Mouse (Mus musculus): Measurements from ENCODE around the gene Dner. TPM values are rescaled to one million over a fixed set of nuclear protein-coding genes. Genes with fewer than 3 reads are reported as not detected.
A peak's percentile ranks its signal among the peaks of the same experiment; 100 is the strongest.

The Dner gene
- polyA plus RNA-seq, 1 experiment from 2014 or later, result 0.89 TPM

DNA sequence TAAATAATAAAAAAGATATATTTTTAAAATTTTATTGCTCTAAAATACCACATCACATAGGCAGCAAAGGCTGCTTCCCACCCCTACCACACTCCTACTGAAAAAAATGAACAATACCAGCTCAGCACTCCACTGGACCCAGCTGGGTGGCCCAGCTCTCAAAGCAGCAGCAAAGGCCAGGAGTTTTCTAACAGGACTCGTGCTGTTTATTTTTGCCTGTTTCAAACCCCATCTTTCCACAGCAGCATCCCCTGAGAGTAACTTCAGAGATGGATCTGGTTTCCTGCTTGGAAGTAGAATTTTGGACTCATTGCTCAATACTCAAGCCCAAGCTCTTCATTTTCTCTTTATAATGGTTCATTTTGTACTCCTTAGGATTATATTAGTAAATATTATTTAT, 263.7 kb downstream of the Dner start:
- TF ChIP-seq CTCF (IDR thresholded peaks at IDR 0.05; ENCODE audit: low read depth), result no peak
- H3K9me3 ChIP-seq (ENCODE audit: low read depth, low read length), result no peaks in the 10 kb centered on the region
- no peak overlapping the region for H3K27ac ChIP-seq (ENCODE audit: low read depth)
- WGBS, result 65% methylated on average over 1 of the region's 1 CpGs
- DNase-seq (no peak), ATAC-seq (ENCODE audit: insufficient read depth) (no peak)
- H3K4me2 ChIP-seq, result no peak overlapping the region
- no peak overlapping the region for H3K4me3 ChIP-seq (ENCODE audit: low read depth, low read length)
- no peak overlapping the region for H3K9ac ChIP-seq
- no peaks in the 10 kb centered on the region for H3K36me3 ChIP-seq (ENCODE audit: insufficient read depth)
- H3K4me1 ChIP-seq (ENCODE audit: insufficient read depth), result no peaks in the 10 kb centered on the region
- no peaks in the 10 kb centered on the region for H3K27me3 ChIP-seq (ENCODE audit: insufficient read depth, low read length)

DNA sequence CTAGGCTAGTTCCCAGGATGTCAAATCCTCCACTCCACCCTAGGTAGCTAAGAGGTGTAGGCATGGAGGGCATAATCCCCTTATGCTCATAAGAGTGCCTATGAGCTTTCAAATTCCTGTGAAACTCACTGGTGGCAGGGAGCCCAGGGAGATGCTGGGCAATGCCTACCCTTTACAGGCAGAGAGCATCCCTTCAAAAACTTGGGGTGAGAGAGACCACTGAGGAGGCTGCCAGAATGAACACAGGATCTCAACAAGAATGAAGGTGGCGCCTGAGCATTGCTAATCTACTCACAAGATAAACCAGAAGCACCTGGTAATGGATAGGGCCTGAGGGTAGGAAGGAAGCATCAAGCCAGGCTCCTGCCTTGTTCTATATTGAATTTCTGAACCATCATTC, 267.7 kb downstream of the Dner start:
- TF ChIP-seq CTCF (IDR thresholded peaks at IDR 0.05; ENCODE audit: low read depth), result no peak
- Histone ChIP-seq H3K9ac (no peak overlapping the region), H3K4me1 (ENCODE audit: insufficient read depth) (no peaks in the 10 kb centered on the region), H3K4me3 (ENCODE audit: low read depth, low read length) (no peak overlapping the region), H3K9me3 (ENCODE audit: low read depth, low read length) (no peaks in the 10 kb centered on the region), H3K4me2 (no peak overlapping the region), H3K36me3 (ENCODE audit: insufficient read depth) (no peaks in the 10 kb centered on the region), H3K27me3 (ENCODE audit: insufficient read depth, low read length) (no peaks in the 10 kb centered on the region), H3K27ac (ENCODE audit: low read depth) (no peak overlapping the region)
- WGBS, result 55% methylated on average over 1 of the region's 1 CpGs
- DNase-seq, result no peak
- no peak for ATAC-seq (ENCODE audit: insufficient read depth)

DNA sequence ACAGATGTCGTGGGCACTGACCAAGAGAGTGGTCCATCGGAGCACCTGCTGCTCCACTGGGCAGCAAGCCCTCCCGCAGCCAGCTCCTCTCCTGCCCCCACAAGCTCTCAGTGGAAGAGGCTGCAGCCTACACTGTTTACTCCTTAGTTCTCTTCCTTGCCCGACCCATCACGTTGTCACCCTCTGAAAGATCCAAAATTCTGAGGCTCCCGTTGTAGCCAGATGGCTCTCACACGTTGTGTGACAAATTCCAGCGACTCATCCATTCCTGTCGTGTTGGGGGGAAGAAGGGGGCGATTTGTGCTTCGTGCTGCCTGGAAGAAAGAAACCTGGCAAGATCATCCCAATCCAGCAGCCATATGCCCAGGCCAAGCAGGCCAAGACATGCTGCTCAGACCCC, 268.3 kb downstream of the Dner start:
- Histone ChIP-seq H3K4me2 (no peak overlapping the region), H3K27me3 (ENCODE audit: insufficient read depth, low read length) (no peaks in the 10 kb centered on the region), H3K4me3 (ENCODE audit: low read depth, low read length) (no peak overlapping the region), H3K4me1 (ENCODE audit: insufficient read depth) (no peaks in the 10 kb centered on the region), H3K27ac (ENCODE audit: low read depth) (no peak overlapping the region), H3K9ac (no peak overlapping the region), H3K9me3 (ENCODE audit: low read depth, low read length) (no peaks in the 10 kb centered on the region), H3K36me3 (ENCODE audit: insufficient read depth) (no peaks in the 10 kb centered on the region)
- ATAC-seq (ENCODE audit: insufficient read depth) (no peak), DNase-seq (no peak)
- WGBS, result 58% methylated on average over 11 of the region's 11 CpGs
- TF ChIP-seq CTCF (IDR thresholded peaks at IDR 0.05; ENCODE audit: low read depth), result no peak

DNA sequence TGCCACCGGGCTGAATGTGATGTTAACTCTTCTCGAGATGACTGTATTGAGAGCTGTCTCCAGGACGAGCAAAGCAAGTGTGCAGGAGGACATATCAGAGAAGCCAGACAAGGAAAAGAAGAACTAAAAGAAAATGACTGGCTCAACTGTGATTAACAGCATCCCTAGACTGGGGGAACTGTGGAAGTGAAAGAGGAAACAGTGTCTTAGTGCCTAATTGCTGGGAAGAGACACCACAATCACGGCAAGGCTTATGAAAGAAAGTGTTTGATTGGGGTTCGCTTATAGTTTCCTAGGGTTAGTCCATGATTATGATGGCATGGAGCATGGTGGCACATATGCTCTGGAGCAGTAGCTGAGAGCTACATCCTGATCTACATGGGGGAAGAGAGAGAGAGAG, 269.3 kb downstream of the Dner start:
- WGBS, result 75% methylated on average over 5 of the region's 5 CpGs

DNA sequence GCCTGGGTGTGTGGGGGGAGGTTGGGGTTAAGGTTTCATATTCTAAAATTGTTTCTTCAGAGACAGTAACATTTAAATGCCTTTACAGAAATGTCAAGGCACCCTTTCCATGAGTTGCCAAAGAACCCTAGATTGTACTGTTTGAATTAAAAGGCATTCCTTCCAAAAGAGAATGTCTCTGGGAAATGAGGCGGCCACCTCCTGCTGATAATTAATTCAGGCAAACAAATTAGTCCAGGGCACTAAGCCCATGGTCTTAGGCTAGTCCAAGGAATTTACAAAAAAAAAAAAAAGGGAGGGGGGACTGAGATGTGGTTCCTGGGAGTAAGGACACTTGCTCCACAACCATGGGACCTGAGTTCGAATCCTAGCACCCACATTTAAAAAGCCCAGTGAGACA, 273.1 kb downstream of the Dner start:
- DNase-seq (no peak), ATAC-seq (ENCODE audit: insufficient read depth) (no peak)
- no peak for TF ChIP-seq CTCF (IDR thresholded peaks at IDR 0.05; ENCODE audit: low read depth)
- H3K4me2 ChIP-seq, result no peak overlapping the region
- H3K9ac ChIP-seq, result no peak overlapping the region
- no peak overlapping the region for H3K4me3 ChIP-seq (ENCODE audit: low read depth, low read length)
- peaks cover 3% of the 10 kb centered on the region; the same call in 1 of the 2 replicates for H3K4me1 ChIP-seq (ENCODE audit: insufficient read depth)
- H3K27me3 ChIP-seq (ENCODE audit: insufficient read depth, low read length), result no peaks in the 10 kb centered on the region
- no peak overlapping the region for H3K27ac ChIP-seq (ENCODE audit: low read depth)
- H3K9me3 ChIP-seq (ENCODE audit: low read depth, low read length), result no peaks in the 10 kb centered on the region
- WGBS, result 75% methylated on average over 2 of the region's 2 CpGs
- H3K36me3 ChIP-seq (ENCODE audit: insufficient read depth), result no peaks in the 10 kb centered on the region

More for the DNA sequence above, 269.3 kb downstream of the Dner start:
- H3K4me3 ChIP-seq (ENCODE audit: low read depth, low read length), result no peak overlapping the region
- no peaks in the 10 kb centered on the region for H3K9me3 ChIP-seq (ENCODE audit: low read depth, low read length)
- DNase-seq (no peak), ATAC-seq (ENCODE audit: insufficient read depth) (no peak)
- H3K4me2 ChIP-seq, result no peak overlapping the region
- no peak for TF ChIP-seq CTCF (IDR thresholded peaks at IDR 0.05; ENCODE audit: low read depth)
- no peak overlapping the region for H3K27ac ChIP-seq (ENCODE audit: low read depth)
- no peaks in the 10 kb centered on the region for H3K4me1 ChIP-seq (ENCODE audit: insufficient read depth)
- H3K27me3 ChIP-seq (ENCODE audit: insufficient read depth, low read length), result no peaks in the 10 kb centered on the region
- H3K9ac ChIP-seq, result no peak overlapping the region
- H3K36me3 ChIP-seq (ENCODE audit: insufficient read depth), result no peaks in the 10 kb centered on the region

DNA sequence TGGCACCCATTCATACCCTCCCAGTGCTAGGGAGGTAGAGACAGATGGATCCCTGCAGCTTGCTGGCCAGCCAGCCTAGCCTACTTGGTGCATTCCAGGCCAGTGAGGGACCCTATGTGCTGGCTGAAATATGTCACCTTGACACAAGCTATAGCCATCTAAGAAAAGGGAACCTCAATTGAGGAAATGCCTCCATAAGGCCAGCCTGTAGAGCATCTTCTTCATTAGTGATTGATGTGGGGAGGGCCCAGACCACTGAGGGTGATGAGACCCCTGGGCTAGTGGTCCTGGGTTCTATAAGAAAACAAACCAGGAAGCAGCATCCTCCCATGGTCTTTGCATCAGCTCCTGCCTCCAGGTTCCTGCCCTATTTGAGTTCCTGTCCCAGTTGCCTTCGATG, 274.2 kb downstream of the Dner start:
- Histone ChIP-seq H3K4me1 (ENCODE audit: insufficient read depth) (peaks cover 8% of the 10 kb centered on the region), H3K4me3 (ENCODE audit: low read depth, low read length) (no peak overlapping the region), H3K9me3 (ENCODE audit: low read depth, low read length) (no peaks in the 10 kb centered on the region), H3K36me3 (ENCODE audit: insufficient read depth) (no peaks in the 10 kb centered on the region), H3K27ac (ENCODE audit: low read depth) (no peak overlapping the region), H3K27me3 (ENCODE audit: insufficient read depth, low read length) (no peaks in the 10 kb centered on the region), H3K4me2 (no peak overlapping the region), H3K9ac (no peak overlapping the region)
- no peak for TF ChIP-seq CTCF (IDR thresholded peaks at IDR 0.05; ENCODE audit: low read depth)
- ATAC-seq (ENCODE audit: insufficient read depth) (no peak), DNase-seq (no peak)
- WGBS, result 78% methylated on average over 1 of the region's 1 CpGs

DNA sequence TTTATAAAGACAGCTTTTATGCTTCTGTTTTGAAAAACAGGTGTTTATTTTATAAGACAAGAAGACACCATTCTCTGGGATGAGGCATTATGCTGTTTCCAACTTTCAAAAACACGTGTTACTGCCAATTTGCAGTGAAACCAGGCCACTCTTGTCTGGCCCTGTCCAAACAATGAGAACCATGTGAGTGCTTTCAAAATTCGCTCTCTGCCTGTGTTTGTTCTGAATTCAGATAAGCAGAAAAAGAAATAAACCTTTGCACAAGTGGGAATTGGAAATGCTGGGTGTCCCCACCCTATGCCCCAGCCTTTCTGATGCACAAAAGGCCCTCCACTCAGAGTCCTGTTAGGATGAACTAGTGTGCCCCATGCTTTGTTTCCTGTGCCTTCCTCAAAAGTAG, 276.6 kb downstream of the Dner start:
- H3K27me3 ChIP-seq (ENCODE audit: insufficient read depth, low read length), result no peaks in the 10 kb centered on the region
- peaks cover 8% of the 10 kb centered on the region for H3K4me1 ChIP-seq (ENCODE audit: insufficient read depth)
- 17% methylated on average over 2 of the region's 2 CpGs for WGBS
- H3K4me2 ChIP-seq, result no peak overlapping the region
- ATAC-seq (ENCODE audit: insufficient read depth), result no peak
- no peak overlapping the region for H3K9ac ChIP-seq
- no peak overlapping the region for H3K27ac ChIP-seq (ENCODE audit: low read depth)
- H3K4me3 ChIP-seq (ENCODE audit: low read depth, low read length), result no peak overlapping the region
- no peaks in the 10 kb centered on the region for H3K9me3 ChIP-seq (ENCODE audit: low read depth, low read length)
- DNase-seq, result peak; percentile 49
- H3K36me3 ChIP-seq (ENCODE audit: insufficient read depth), result no peaks in the 10 kb centered on the region
- no peak for TF ChIP-seq CTCF (IDR thresholded peaks at IDR 0.05; ENCODE audit: low read depth)

DNA sequence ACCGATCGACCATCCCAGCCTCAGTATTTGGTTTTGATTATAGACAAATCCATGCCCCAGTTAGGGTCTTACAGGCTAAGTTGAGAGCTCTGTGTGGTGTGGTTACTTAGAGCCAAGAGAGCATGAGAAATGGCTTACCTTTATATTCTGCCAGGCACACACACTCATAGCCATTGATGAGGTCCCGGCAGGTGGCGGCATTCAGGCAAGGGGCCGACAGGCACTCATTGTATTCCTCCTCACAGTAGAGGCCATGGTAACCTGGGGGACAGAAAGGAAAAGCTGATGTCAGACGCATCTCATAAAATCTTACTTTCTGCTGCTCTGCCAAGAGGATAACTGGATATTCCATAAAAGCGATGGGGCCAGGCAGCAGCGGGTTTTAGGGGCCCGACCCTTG, 277.5 kb downstream of the Dner start:
- H3K9me3 ChIP-seq (ENCODE audit: low read depth, low read length), result no peaks in the 10 kb centered on the region
- DNase-seq (no peak), ATAC-seq (ENCODE audit: insufficient read depth) (no peak)
- H3K27me3 ChIP-seq (ENCODE audit: insufficient read depth, low read length), result no peaks in the 10 kb centered on the region
- no peaks in the 10 kb centered on the region for H3K36me3 ChIP-seq (ENCODE audit: insufficient read depth)
- no peak overlapping the region for H3K27ac ChIP-seq (ENCODE audit: low read depth)
- no peak overlapping the region for H3K9ac ChIP-seq
- no peak for TF ChIP-seq CTCF (IDR thresholded peaks at IDR 0.05; ENCODE audit: low read depth)
- H3K4me3 ChIP-seq (ENCODE audit: low read depth, low read length), result no peak overlapping the region
- no peak overlapping the region for H3K4me2 ChIP-seq
- WGBS, result 75% methylated on average over 9 of the region's 9 CpGs
- H3K4me1 ChIP-seq (ENCODE audit: insufficient read depth), result peaks cover 8% of the 10 kb centered on the region

Measured in lung, embryonic 14.5 days (tissue).